Mouse (Mus musculus) myocyte (in vitro differentiated cells): ENCODE results near the gene Hephl1. TPM values are rescaled to one million over a fixed set of nuclear protein-coding genes. Genes with fewer than 3 reads are reported as not detected.

Experiments
- H3K27me3 ChIP-seq: one replicate; pipeline ENCODE4 v1.6.1; 2011; ENCODE audit not compliant: control insufficient read depth, insufficient read depth, insufficient read length
- H3K36me3 ChIP-seq: one replicate; pipeline ENCODE4 v1.6.1; 2011; ENCODE audit not compliant: control insufficient read depth, insufficient read depth
- H3K4me2 ChIP-seq: one replicate; pipeline ENCODE4 v1.6.1; 2011; ENCODE audit warnings: low read depth, control low read depth
- H3K4me3 ChIP-seq: one replicate; pipeline ENCODE4 v1.5.1; 2011; ENCODE audit warnings: mild to moderate bottlenecking, control low read depth, moderate library complexity
- H3K79me2 ChIP-seq: one replicate; pipeline ENCODE4 v1.6.1; 2011; ENCODE audit not compliant: control insufficient read depth, insufficient read depth
- H3ac ChIP-seq: one replicate; pipeline ENCODE4 v1.6.1; 2011; ENCODE audit not compliant: control insufficient read depth, insufficient read length
- CEBPB ChIP-seq: IDR thresholded peaks from 2 replicates; pipeline ENCODE4 v1.6.1; 2011; ENCODE audit warnings: mild to moderate bottlenecking, moderate library complexity; ENCODE audit not compliant: poor library complexity, insufficient read depth, severe bottlenecking
- E2F4 ChIP-seq: IDR thresholded peaks from one replicate; pipeline ENCODE4 v1.6.1; 2011; ENCODE audit warnings: mild to moderate bottlenecking, control low read depth, moderate library complexity; ENCODE audit not compliant: insufficient read depth
- MAX ChIP-seq: IDR thresholded peaks from one replicate; pipeline ENCODE4 v1.6.1; 2011; ENCODE audit warnings: low read depth, mild to moderate bottlenecking, control low read depth
- MYOD1 ChIP-seq, 3 experiments: IDR thresholded peaks; one replicate each; pipeline ENCODE4 v1.6.1; 2011; ENCODE audit warnings: control low read depth in 2 of 3, low read depth in 2 of 3, mild to moderate bottlenecking in 2 of 3, moderate library complexity in 1 of 3; ENCODE audit not compliant: insufficient read length in 2 of 3, control insufficient read depth in 1 of 3
- MYOG ChIP-seq, 3 experiments: IDR thresholded peaks; one replicate each; pipeline ENCODE4 v1.6.1; 2011; ENCODE audit warnings: control low read depth in 2 of 3, low read depth in 2 of 3, mild to moderate bottlenecking in 2 of 3; ENCODE audit not compliant: insufficient read length in 2 of 3, control insufficient read depth in 1 of 3, insufficient read depth in 1 of 3
- POLR2A ChIP-seq: IDR thresholded peaks from one replicate; pipeline ENCODE4 v1.6.1; 2011; ENCODE audit warnings: low read depth, mild to moderate bottlenecking, control low read depth, moderate library complexity; ENCODE audit not compliant: insufficient read length
- POLR2AphosphoS2 ChIP-seq: IDR thresholded peaks from one replicate; pipeline ENCODE4 v1.6.1; 2011; ENCODE audit warnings: low read depth, control low read depth; ENCODE audit not compliant: insufficient read length
- REST ChIP-seq: IDR thresholded peaks from one replicate; pipeline ENCODE4 v1.6.1; 2011; ENCODE audit warnings: mild to moderate bottlenecking, control low read depth, moderate library complexity; ENCODE audit not compliant: insufficient read depth, insufficient read length
- SRF ChIP-seq: IDR thresholded peaks from one replicate; pipeline ENCODE4 v1.6.1; 2011; ENCODE audit warnings: low read depth; ENCODE audit not compliant: control insufficient read depth, insufficient read length
- TCF12 ChIP-seq: IDR thresholded peaks from one replicate; pipeline ENCODE4 v1.6.1; 2011; ENCODE audit warnings: mild to moderate bottlenecking, control low read depth; ENCODE audit not compliant: poor library complexity, insufficient read depth, severe bottlenecking
- TCF3 ChIP-seq: IDR thresholded peaks from one replicate; pipeline ENCODE4 v1.6.1; 2011; ENCODE audit warnings: low read depth, control low read depth; ENCODE audit not compliant: insufficient read length
- USF1 ChIP-seq: IDR thresholded peaks from one replicate; pipeline ENCODE4 v1.6.1; 2011; ENCODE audit warnings: low read depth, mild to moderate bottlenecking, control low read depth, moderate library complexity
- polyA plus RNA-seq: library from polyadenylated mRNA; unstranded; fragments of >200 nt; fragmentation: generic; extraction: Trizol; gene quantifications from one replicate; pipeline ENCODE4 v1.2.1, GENCODE M21; 2012; ENCODE audit warnings: missing spikeins

Gene Hephl1
- polyA plus RNA-seq, 1 experiment, result 10.6 TPM

DNA sequence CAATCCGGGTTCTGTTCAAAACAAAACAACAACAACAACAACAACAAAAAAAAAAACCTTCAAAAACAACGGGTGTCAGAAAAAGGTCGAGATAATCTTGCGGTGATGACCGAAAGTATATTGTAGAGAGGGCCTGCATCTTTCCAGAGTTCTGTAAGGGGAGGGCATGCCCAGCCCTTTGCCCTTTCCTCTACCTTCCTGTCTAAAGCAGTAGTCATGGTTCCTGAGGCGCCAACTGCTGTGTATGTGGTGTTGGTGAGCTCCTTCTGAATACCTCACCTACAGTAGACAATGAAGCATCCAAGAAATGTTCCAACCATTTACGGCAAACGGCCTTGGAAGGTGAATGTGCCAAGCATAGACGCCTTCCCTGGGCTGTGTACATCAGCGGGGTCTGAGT is 66.2 kb downstream of the Hephl1 start:
- H3K79me2 ChIP-seq, result peaks cover 18% of the 10 kb centered on the region
- no peaks in the 10 kb centered on the region for H3K36me3 ChIP-seq
- H3K4me3 ChIP-seq, result peak overlapping the region; percentile 59
- H3ac ChIP-seq, result peak overlapping the region; percentile 72
- no peaks in the 10 kb centered on the region for H3K27me3 ChIP-seq
- peak overlapping the region; percentile 72 for H3K4me2 ChIP-seq
- no peak for TF ChIP-seq USF1

DNA sequence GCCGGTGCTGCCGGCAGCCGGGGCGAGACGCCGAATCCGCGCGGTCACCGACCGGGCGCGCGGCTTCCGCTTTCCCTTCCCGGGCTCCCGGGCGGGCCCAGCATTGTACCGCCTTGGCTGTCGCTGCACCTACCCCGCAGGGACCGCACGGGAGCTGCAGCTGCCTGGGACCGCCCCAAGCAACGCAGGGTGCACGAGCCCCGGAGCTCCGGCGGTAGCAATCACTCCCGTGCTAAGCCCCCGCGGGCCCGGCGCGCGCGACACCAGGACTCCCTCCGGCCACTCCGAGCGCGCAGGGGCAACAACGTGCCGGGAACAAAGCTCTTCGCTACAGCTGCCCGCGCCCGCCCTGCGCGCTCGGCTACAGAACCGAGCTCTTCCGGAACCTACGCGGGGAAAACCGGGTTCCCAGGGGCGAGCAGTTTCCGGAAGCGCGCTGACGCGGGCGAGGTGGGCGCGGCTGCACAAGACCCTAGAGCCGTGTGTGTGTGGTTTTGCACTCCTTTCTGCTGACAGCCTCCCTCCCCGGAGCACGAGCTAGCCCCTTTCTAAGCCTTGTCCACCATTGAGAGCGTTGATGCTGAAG is 66.7 kb downstream of the Hephl1 start, which contains the start of gene Panx1:
Gene Panx1, minus strand, starts transcription at position 395 of the 586 bp plus-strand sequence.
- Histone ChIP-seq H3K36me3 (no peaks in the 10 kb centered on the region), H3ac (peak within 1 kb of the TSS; percentile 72), H3K4me2 (peak within 1 kb of the TSS; percentile 72), H3K79me2 (peaks cover 18% of the 10 kb centered on the region), H3K27me3 (no peaks in the 10 kb centered on the region), H3K4me3 (peak within 1 kb of the TSS; percentile 59)
- TF ChIP-seq REST (no peak), POLR2AphosphoS2 (peak; percentile 47), POLR2A (peak; percentile 70)

- Histone ChIP-seq H3K27me3 (no peaks in the 10 kb centered on the region), H3K4me3 (peak overlapping the region; percentile 59), H3ac (peak overlapping the region; percentile 72)
These were observed 67.4 kb downstream of the Hephl1 start for GRCm38 (mm10) chr9:15044391-15045083.

DNA sequence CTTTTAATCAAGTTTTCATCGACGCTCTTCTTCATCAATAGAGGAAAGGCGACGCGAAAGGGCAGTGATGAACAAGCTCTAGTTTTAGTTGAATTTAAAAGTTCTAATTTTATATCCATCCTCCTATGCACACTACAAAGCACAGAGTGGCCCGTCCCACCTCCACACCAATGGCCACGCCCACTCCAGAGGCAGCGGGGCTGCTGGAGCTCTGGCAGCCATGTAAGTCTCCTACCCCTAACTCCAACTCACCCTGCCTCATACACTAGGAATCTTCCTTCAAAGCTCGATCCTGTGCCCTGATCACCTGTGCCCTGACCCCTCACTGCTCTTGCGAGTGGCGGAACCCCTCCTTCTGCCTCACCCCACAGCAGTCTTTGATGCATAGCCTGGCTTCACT is 70.4 kb downstream of the Hephl1 start:
- TF ChIP-seq USF1 (no peak), MAX (no peak), SRF (no peak), POLR2A (no peak), TCF12 (no peak), E2F4 (no peak), POLR2AphosphoS2 (no peak)
- no peaks in the 10 kb centered on the region for H3K36me3 ChIP-seq
- no peaks in the 10 kb centered on the region for H3K27me3 ChIP-seq
- peaks cover 24% of the 10 kb centered on the region for H3K79me2 ChIP-seq
- H3K4me3 ChIP-seq, result no peak overlapping the region
- H3ac ChIP-seq, result no peak overlapping the region
- no peak overlapping the region for H3K4me2 ChIP-seq

More at GRCm38 (mm10) chr9:15044391-15045083, 67.4 kb downstream of the Hephl1 start:
- TF ChIP-seq MYOD1 (IDR thresholded peaks at IDR 0.05; ENCODE audit: control insufficient read depth in 1 of 3, insufficient read length in 2 of 3, low read depth in 2 of 3) (peak in 1 of 3 experiments; percentile 29), SRF (no peak), REST (no peak), E2F4 (no peak), MAX (no peak), MYOG (IDR thresholded peaks at IDR 0.05; ENCODE audit: control insufficient read depth in 1 of 3, insufficient read depth in 1 of 3, insufficient read length in 2 of 3, low read depth in 2 of 3) (peak in 1 of 3 experiments; percentile 14), TCF12 (no peak), POLR2AphosphoS2 (no peak), POLR2A (peak; percentile 40), USF1 (no peak), CEBPB (no peak), TCF3 (no peak)
- peaks cover 18% of the 10 kb centered on the region for H3K79me2 ChIP-seq
- peak overlapping the region; percentile 64 for H3K4me2 ChIP-seq
- no peaks in the 10 kb centered on the region for H3K36me3 ChIP-seq

DNA sequence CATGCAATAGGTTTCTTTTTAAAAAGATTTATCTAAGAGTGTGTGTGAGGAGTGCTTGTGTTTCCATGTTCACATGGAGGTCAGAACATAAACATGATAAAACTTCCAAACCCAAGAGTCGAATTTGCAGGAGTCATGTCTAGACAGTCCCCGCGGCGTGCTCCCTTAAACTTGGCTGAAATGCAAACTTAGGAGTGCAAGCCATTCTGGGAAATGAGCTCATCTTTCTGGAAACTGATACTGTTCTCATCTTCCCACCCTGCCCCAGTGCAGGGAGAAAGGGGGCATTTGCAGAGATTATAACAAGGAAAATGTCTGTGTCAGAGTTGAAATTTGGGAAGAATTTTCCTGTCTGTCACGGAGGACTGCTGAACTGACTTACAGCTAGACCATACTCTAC is 72.1 kb downstream of the Hephl1 start:
- Histone ChIP-seq H3K27me3 (no peaks in the 10 kb centered on the region), H3K36me3 (no peaks in the 10 kb centered on the region), H3K79me2 (peaks cover 30% of the 10 kb centered on the region), H3K4me3 (no peak overlapping the region), H3K4me2 (no peak overlapping the region), H3ac (no peak overlapping the region)
- TF ChIP-seq MYOG (IDR thresholded peaks at IDR 0.05; ENCODE audit: control insufficient read depth in 1 of 3, insufficient read depth in 1 of 3, insufficient read length in 2 of 3, low read depth in 2 of 3), result no peak
- TF ChIP-seq E2F4, result no peak
- no peak for TF ChIP-seq SRF
- TF ChIP-seq TCF12, result no peak
- TF ChIP-seq POLR2A, result no peak
- TF ChIP-seq TCF3, result no peak
- TF ChIP-seq REST, result no peak
- no peak for TF ChIP-seq MYOD1 (IDR thresholded peaks at IDR 0.05; ENCODE audit: control insufficient read depth in 1 of 3, insufficient read length in 2 of 3, low read depth in 2 of 3)
- TF ChIP-seq POLR2AphosphoS2, result no peak
- no peak for TF ChIP-seq USF1
- no peak for TF ChIP-seq MAX
